Mouse (Mus musculus) lung, postnatal 0 days (tissue): ENCODE results near the gene Dmac2. TPM values are rescaled to one million over a fixed set of nuclear protein-coding genes. Genes with fewer than 3 reads are reported as not detected.

ENCODE experiments used
- ATAC-seq: fragments of 200-750 bp; cut with Nextera tagmentation; 2 replicates; pipeline ENCODE4 v1.8.0; 2017; ENCODE audit warnings: moderate library complexity
- DNase-seq: peaks from one replicate; pipeline ENCODE4 v3.0.0-alpha.2; 2016; ENCODE audit warnings: low spot score
- H3K27ac ChIP-seq: fragments of 300-500 bp; sonication (generic); 2 replicates; pipeline ENCODE4 v1.5.1; 2014; ENCODE audit warnings: antibody characterized with exemption, mild to moderate bottlenecking, low read length, mixed read lengths
- H3K27me3 ChIP-seq: fragments of 300-500 bp; sonication (generic); replicated peaks from 2 replicates; pipeline ENCODE4 v1.6.1; 2014; ENCODE audit warnings: low read length, mixed read lengths; ENCODE audit not compliant: insufficient read depth
- H3K36me3 ChIP-seq: fragments of 300-500 bp; sonication (generic); 2 replicates; pipeline ENCODE4 v1.6.1; 2014; ENCODE audit warnings: low read length, mixed read lengths; ENCODE audit not compliant: insufficient read depth
- H3K4me1 ChIP-seq: fragments of 300-500 bp; sonication (generic); 2 replicates; pipeline ENCODE4 v1.6.1; 2014; ENCODE audit warnings: antibody characterized with exemption, low read depth, low read length, mixed read lengths; ENCODE audit not compliant: insufficient read depth
- H3K4me2 ChIP-seq: fragments of 300-500 bp; sonication (generic); replicated peaks from 2 replicates; pipeline ENCODE4 v1.6.1; 2014; ENCODE audit warnings: low read depth, mild to moderate bottlenecking, low read length, moderate library complexity, mixed read lengths
- H3K4me3 ChIP-seq: fragments of 300-500 bp; sonication (generic); 2 replicates; pipeline ENCODE4 v1.5.1; 2014; ENCODE audit warnings: low read depth, low read length
- H3K9ac ChIP-seq: fragments of 300-500 bp; sonication (generic); replicated peaks from 2 replicates; pipeline ENCODE4 v1.6.1; 2014; ENCODE audit warnings: low read depth, mild to moderate bottlenecking
- H3K9me3 ChIP-seq: fragments of 300-500 bp; sonication (generic); 2 replicates; pipeline ENCODE4 v1.6.1; 2016; ENCODE audit warnings: low read length, mixed read lengths
- CTCF ChIP-seq: IDR thresholded peaks from 2 replicates; pipeline ENCODE4 v1.5.1; 2016; ENCODE audit warnings: antibody characterized with exemption, mild to moderate bottlenecking
- EP300 ChIP-seq: IDR thresholded peaks from 2 replicates; pipeline ENCODE4 v1.6.1; 2016; ENCODE audit warnings: antibody characterized with exemption, mild to moderate bottlenecking, control low read depth
- WGBS: fragments of 180-500 bp; shearing (Covaris S2); extraction: QIAGEN DNeasy Blood & Tissue Kit; methylation state at CpG from one replicate; pipeline ENCODE4 v1.1.7; 2014; 5-methylcytosine and 5-hydroxymethylcytosine counted together
- polyA plus RNA-seq: library from polyadenylated mRNA; unstranded; fragments of >200 nt; fragmentation: Nextera tagmentation; extraction: Ambion mirVana; gene quantifications from 2 replicates; pipeline ENCODE4 v1.2.1, GENCODE M21; 2015

The Dmac2 gene
- polyA plus RNA-seq, 1 experiment from 2014 or later: 22.5 TPM

DNA sequence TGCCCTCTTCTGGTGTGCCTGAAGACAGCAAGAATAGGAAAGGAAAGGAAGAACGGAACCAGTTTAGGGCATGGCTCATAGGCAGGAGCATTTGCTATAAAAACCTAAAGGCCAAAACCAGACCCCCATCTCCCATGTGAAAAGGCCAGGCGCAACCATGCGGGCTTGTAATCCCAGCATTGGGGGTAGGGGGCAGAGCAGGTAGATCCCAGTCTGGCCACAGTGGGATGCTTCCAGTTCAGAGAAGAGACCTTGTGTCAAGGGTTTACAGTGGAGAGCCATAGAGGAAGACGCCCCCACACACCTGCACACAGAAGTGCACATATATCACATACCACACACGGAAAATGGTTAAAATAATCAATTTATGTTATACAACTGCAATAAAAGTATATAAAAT, 5.1 kb upstream of the Dmac2 start:
- Histone ChIP-seq H3K27me3 (no peaks in the 10 kb centered on the region), H3K4me1 (peaks cover 3% of the 10 kb centered on the region; the same call in 1 of the 2 replicates), H3K4me3 (no peak overlapping the region), H3K36me3 (no peaks in the 10 kb centered on the region), H3K9me3 (no peaks in the 10 kb centered on the region), H3K27ac (no peak overlapping the region), H3K4me2 (no peak overlapping the region), H3K9ac (no peak overlapping the region)
- ATAC-seq (no peak), DNase-seq (no peak)
- 84% methylated on average over 5 of the region's 5 CpGs for WGBS
- TF ChIP-seq CTCF (no peak), EP300 (no peak)

DNA sequence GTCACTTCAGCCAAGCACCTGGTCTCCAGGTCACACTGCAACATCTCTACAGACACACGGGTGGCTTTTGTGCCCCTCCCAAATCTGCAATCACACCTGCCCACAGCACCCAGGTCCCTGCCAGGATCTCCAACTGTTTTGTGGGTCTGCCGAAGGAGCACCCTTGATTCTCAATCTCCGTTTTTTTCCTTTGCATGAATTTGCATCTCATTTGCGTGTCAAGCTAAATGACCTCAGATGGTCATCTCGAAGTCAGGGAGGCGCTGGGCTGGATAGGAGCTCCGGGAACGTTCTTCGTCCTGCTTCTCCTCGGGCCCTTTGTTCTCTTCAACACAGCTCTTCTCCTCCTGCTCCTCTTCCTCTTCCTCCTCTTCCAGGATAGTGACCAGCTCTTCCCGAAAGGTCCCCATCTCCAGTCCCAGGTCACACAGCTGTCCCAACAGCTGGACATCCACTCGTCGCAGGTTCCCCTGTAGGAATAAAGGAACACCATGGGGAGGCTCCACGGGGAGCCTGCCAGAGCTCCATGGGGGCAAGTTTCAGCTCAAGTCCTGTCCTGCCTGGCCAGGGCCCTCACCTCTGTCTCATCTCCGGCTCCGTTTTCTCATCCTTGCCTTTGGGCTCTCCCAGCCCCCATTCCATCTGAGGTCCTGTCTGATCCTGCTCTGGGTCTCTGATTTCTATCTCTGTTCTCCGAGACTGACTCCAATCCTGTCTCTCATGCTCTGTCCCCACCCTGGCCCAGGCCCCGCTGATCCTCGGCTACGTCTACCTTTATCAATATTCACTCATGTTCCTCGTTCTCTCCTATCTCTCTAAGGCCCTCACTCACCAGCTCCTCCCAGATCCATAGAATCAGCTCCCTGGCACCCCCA, 4.1 kb upstream of the Dmac2 start:
- no peak overlapping the region for H3K27ac ChIP-seq

DNA sequence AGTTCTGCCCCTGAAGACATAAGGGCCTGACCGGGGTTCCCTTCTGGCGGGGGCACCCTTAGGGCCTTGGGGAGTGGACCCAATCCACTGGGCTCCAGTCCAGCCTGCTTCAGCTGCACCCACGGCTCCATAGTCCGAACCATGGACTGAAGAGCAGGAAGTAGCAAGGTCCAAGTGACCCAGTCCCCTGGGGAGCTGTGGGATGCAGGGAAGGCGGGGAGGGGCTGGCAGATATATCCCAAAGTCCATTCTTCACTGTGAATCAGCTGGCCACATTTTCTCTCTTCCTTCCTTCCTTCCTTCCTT, 3.6 kb upstream of the Dmac2 start, which contains the start of gene Erich4:
Erich4 (minus strand) TSS at position 187 of the 306 bp plus-strand sequence.
- ATAC-seq (no peak), DNase-seq (no peak)

More for the DNA sequence above, 4.1 kb upstream of the Dmac2 start:
- Histone ChIP-seq H3K9me3 (no peaks in the 10 kb centered on the region), H3K27me3 (no peaks in the 10 kb centered on the region), H3K4me2 (no peak overlapping the region), H3K36me3 (no peaks in the 10 kb centered on the region), H3K9ac (no peak overlapping the region), H3K4me1 (peaks cover 7% of the 10 kb centered on the region; the same call in 1 of the 2 replicates), H3K4me3 (no peak overlapping the region)
- no peak for TF ChIP-seq CTCF
- TF ChIP-seq EP300: no peak
- 67% methylated on average over 21 of the region's 21 CpGs for WGBS
- DNase-seq (no peak), ATAC-seq (no peak)

DNA sequence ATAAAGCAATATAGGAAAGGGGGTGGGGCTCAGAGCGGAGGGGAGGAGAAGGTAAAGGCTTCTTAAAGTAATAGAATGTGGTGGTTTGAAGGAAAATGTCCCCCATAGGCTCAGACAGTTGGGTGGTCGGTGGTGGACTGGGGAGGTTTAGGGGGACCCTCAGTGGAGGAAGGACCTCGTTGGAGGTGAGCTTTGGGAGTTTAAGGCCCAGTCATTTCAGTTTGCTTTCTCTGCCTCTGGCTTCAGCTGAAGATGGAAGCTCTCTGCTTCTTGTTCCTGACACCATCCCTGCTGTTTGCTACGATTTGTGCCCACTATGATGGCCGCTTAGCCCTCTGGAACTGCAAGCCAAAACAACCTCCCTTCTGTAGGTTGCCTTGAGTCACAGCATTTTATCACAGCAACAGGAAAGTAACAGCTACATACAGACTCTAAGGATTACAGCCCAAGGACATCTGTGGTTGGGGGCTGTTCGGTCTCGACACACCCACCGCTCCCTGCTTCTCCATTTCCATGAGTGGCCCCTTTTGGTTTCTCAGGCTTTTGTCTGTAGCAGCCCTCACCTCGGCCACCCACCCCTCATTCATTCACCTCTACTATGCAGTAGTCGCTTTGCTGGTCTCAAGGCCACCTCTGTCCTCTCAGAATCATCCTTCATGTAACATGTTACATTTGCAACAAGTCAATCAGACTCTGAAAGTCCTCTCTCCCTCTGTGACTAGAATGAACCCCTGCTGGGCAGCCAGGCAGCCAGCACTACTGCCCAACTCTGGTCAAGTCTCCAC, 1.6 kb upstream of the Dmac2 start:
- H3K9me3 ChIP-seq: no peaks in the 10 kb centered on the region
- H3K4me1 ChIP-seq: peaks cover 7% of the 10 kb centered on the region; the same call in 1 of the 2 replicates
- no peak overlapping the region for H3K9ac ChIP-seq
- H3K4me2 ChIP-seq: no peak overlapping the region
- H3K27ac ChIP-seq: no peak overlapping the region
- no peak overlapping the region for H3K4me3 ChIP-seq
- H3K27me3 ChIP-seq: no peaks in the 10 kb centered on the region
- WGBS: 81% methylated on average over 10 of the region's 10 CpGs
- DNase-seq (no peak), ATAC-seq (no peak)
- no peaks in the 10 kb centered on the region for H3K36me3 ChIP-seq
- TF ChIP-seq EP300 (no peak), CTCF (no peak)

More for the DNA sequence above, 3.6 kb upstream of the Dmac2 start, which contains the start of gene Erich4:
- Histone ChIP-seq H3K27me3 (no peaks in the 10 kb centered on the region), H3K4me2 (no peak within 1 kb of the TSS), H3K4me1 (peaks cover 7% of the 10 kb centered on the region; the same call in 1 of the 2 replicates), H3K9ac (no peak within 1 kb of the TSS), H3K9me3 (no peaks in the 10 kb centered on the region), H3K4me3 (no peak within 1 kb of the TSS), H3K27ac (no peak within 1 kb of the TSS), H3K36me3 (no peaks in the 10 kb centered on the region)
- TF ChIP-seq CTCF (no peak), EP300 (no peak)
- 70% methylated on average over 5 of the region's 5 CpGs for WGBS

DNA sequence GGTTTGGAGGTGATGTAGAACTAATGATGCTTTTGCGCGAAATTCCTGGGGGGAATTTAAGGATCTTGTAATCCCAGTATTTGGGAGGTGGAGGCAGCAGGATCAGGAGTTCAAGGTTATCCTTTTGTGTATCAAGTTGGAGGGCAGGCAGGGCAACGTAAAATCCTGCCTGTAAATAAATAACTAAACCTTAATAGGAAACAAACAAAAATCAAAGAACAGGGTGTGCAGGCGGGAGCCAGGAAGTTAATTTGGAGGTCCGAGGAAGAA, 443 bp downstream of the Dmac2 start:
- Histone ChIP-seq H3K4me3 (peak overlapping the region; percentile 55), H3K27me3 (no peaks in the 10 kb centered on the region), H3K4me1 (peaks cover 7% of the 10 kb centered on the region; the same call in 1 of the 2 replicates), H3K36me3 (peaks cover 6% of the 10 kb centered on the region; the same call in 1 of the 2 replicates), H3K27ac (no peak overlapping the region), H3K4me2 (peak overlapping the region; percentile 51), H3K9me3 (no peaks in the 10 kb centered on the region), H3K9ac (peak overlapping the region; percentile 36; the same call in 1 of the 2 replicates)
- DNase-seq: no peak
- 17% methylated on average over 5 of the region's 5 CpGs for WGBS
- no peak for TF ChIP-seq EP300
- TF ChIP-seq CTCF: no peak
- no peak for ATAC-seq

DNA sequence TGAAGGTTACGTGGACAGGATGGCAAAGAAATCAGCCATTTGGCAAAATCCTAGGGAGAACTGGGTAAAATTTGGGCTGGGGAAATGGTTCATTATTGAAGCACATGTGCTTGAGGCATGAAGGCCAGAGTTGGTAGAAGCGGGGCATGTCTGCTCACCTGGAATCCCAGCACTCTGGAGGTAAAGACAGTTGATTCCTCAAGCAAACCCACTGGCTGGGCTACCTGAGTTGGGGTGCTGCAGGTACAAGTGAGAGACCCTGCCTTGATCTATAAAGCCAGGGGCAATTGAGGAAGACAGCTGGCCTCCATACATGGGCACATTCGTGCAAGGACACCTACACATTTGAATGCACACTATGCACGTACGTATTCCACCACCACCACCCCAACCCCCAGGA, 887 bp downstream of the Dmac2 start:
- no peaks in the 10 kb centered on the region for H3K9me3 ChIP-seq
- H3K27ac ChIP-seq: no peak overlapping the region
- no peaks in the 10 kb centered on the region for H3K27me3 ChIP-seq
- DNase-seq (no peak), ATAC-seq (no peak)
- H3K4me3 ChIP-seq: no peak overlapping the region
- H3K36me3 ChIP-seq: peaks cover 9% of the 10 kb centered on the region; the same call in 1 of the 2 replicates
- no peak overlapping the region for H3K9ac ChIP-seq
- peak overlapping the region; percentile 51; the same call in 1 of the 2 replicates for H3K4me2 ChIP-seq
- peaks cover 7% of the 10 kb centered on the region; the same call in 1 of the 2 replicates for H3K4me1 ChIP-seq
- TF ChIP-seq EP300: no peak
- no peak for TF ChIP-seq CTCF
- WGBS: 90% methylated on average over 5 of the region's 5 CpGs
